Mouse (Mus musculus) urinary bladder, adult 2 months (tissue): ENCODE results near the gene Olfr943. TPM values are rescaled to one million over a fixed set of nuclear protein-coding genes. Genes with fewer than 3 reads are reported as not detected.

ENCODE experiments used
- DNase-seq: peaks from one replicate; pipeline ENCODE4 v3.0.0; 2022; ENCODE audit warnings: low spot score
- polyA plus RNA-seq: library from polyadenylated mRNA; depleted of rRNA; stranded (reverse); fragments of >200 nt; gene quantifications from 2 replicates; pipeline ENCODE4 v1.2.3, GENCODE M21; 2012; rRNA removed

Gene Olfr943
- not detected in 2 replicates for polyA plus RNA-seq

DNA sequence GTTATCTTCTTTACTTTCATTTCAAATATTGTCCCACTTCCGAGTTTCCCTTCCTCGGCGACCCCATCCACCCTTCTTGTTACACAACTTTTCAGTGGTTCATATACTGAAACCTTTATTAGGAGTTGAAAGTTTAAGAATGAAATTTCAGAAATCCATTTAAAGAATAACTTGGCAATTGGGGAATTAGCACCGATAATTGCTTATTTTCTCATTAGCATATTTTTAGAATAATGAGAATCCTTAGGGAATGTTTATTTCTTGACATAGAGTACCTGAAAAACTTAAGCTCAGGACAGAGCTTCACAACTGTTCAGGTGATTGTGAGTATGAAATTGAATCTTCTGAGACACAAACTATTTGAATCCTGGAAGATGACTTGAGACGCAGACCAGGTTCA is at the start of gene Olfr943:
Gene Olfr943 (plus strand): TSS at position 301 of the 400 bp plus-strand sequence.
- no peak for DNase-seq

DNA sequence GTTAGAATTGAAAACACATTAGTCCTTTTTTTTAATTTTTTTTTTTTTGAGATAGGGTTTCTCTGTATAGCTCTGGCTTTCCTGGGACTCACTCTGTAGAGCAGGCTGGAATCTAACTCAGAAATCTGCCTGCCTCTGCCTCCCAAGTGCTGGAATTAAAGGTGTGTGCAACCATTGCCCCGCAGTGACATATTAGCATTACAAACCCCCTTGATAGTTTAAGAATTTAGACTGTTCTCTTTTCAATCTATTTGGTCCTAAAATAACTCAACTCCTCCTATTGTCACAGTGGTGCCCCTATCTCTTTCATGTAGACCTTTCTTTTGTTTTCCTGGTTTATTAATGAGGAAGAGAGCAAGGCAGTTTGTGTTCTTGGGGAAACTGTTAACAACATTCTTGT is 38.8 kb upstream of the Olfr943 start:
- DNase-seq: no peak

DNA sequence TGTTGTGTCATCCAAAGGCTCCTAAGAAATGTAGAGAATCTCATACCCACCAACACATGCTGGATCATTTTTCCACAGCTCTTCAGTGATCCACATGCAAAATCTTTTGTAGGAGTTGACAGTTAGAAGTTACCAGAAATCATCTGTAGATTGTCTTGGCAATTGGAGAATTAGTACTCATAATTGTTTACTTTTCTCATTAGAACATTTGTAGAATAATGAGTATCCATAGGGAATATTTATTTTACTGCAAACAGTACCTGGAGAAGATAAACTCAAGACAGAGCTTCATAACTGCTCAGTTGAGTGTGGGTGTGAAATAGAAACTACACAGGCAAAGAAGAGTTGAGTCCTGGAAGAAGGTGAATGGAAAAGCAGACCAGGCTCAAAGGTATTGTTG is 38.3 kb upstream of the Olfr943 start, which contains the start of gene Olfr27:
Gene Olfr27 (plus strand): TSS at position 301 of the 400 bp plus-strand sequence.
- no peak for DNase-seq

DNA sequence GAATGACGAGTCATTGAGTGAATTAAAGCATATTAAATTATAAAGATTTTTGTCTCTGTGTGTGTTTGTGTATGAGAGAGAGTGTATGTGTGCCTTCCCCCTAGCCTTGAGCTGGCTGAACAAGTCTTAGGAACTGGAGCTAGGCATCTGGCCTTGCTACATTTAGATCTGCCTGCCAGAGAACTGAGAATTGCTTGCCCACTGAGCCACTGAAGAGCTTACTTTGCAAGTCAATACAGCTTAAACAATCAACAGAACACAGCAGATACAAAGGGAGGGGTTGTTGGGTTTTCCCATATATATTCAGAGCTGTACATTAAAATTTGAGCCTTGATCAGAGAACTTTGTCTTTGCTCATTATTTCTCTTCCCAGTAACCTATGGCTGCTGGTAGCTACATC is 13.7 kb upstream of the Olfr943 start:
- no peak for DNase-seq

DNA sequence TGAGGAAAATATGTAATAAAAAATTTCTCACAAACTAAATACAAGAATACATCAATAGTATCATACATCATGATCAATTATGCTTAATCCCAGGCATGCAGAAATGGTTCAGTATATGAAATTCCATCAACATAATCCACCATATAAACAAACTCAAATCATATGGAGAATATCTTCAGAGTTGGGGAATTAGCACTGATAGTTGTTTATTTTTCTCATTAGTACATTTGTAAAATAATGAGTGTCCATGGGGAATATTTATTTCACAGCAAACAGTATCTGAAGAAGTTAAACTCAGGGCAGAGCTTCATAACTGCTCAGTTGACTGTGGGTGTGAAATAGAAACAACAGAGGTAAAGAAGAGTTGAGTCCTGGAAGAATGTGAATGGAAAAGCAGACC is 35.5 kb downstream of the Olfr943 start, which contains the start of gene Olfr944:
Gene Olfr944 (plus strand): TSS at position 301 of the 400 bp plus-strand sequence.
- DNase-seq: no peak

Other genes starting within 250 kb of the Olfr943 start
- not detected in 2 replicates for gene Olfr930, start 236.5 kb upstream of the Olfr943 start, polyA plus RNA-seq
- not detected in 2 replicates for gene Olfr933, start 194.0 kb upstream of the Olfr943 start, polyA plus RNA-seq
- gene Olfr934, start 178.0 kb upstream of the Olfr943 start, polyA plus RNA-seq: not detected in 2 replicates
- gene Olfr935, start 166.6 kb upstream of the Olfr943 start, polyA plus RNA-seq: not detected in 2 replicates
- not detected in 2 replicates for gene Olfr146, start 142.9 kb upstream of the Olfr943 start, polyA plus RNA-seq
- not detected in 2 replicates for gene Olfr937, start 101.4 kb upstream of the Olfr943 start, polyA plus RNA-seq
- gene Olfr938, start 87.4 kb upstream of the Olfr943 start, polyA plus RNA-seq: not detected in 2 replicates
- gene Olfr27, start 38.2 kb upstream of the Olfr943 start, polyA plus RNA-seq: not detected in 2 replicates
- not detected in 2 replicates for gene Olfr944, start 35.6 kb downstream of the Olfr943 start, polyA plus RNA-seq
- not detected in 2 replicates for gene Olfr1537, start 83.7 kb downstream of the Olfr943 start, polyA plus RNA-seq
- gene Olfr945, start 110.5 kb downstream of the Olfr943 start, polyA plus RNA-seq: not detected in 2 replicates
- gene Olfr948, start 159.7 kb downstream of the Olfr943 start, polyA plus RNA-seq: not detected in 2 replicates
- gene Olfr951, start 221.1 kb downstream of the Olfr943 start, polyA plus RNA-seq: not detected in 2 replicates